Mouse (Mus musculus): ENCODE results near the gene Wdfy3. TPM values are rescaled to one million over a fixed set of nuclear protein-coding genes. Genes with fewer than 3 reads are reported as not detected.
"Not testable (repeated sequence)": the region's sequence is repeated elsewhere in the genome, so short reads cannot be mapped to it uniquely, and the experiment has no call there.

Wdfy3 gene
- 18.8 and 19.4 TPM in 2 replicates for polyA plus RNA-seq (2014; fragmentation: Nextera tagmentation; extraction: Ambion mirVana)

DNA sequence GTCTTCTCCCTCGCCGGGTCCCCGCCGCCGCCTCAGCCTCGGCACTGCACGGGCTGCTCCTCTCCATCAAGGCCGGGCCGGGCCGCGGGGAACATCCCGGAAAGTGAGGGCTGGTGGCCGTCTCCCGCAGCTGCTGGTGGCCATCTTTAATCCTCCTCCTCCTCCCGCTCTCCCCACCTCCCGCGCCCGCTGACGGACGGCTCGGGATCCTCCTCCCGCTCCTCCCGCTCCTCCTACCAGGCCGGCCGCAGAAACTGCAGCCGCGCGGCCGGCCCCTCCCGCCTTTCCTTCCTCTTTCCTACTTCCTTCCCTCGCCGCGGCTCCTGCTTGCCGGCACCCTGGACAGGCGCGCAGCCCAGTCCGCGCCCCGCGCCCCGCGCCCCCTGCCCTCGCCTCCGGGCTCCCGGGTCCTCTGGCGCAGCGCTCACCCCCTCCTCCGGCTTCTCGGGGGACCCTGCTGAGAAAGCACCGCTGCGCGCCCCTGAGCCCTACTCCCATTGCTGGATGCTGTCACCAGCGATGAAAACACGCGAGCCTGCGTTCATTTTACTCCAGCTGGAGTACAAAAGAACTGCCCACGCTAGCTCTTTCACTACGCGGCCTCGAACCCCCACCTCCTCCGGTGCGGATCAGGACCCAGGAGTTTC lies at the start of gene Wdfy3:
Gene Wdfy3, minus strand, starts transcription at position 155 of the 647 bp plus-strand sequence.
- peak within 1 kb of the TSS; percentile 97 for H3K9ac ChIP-seq (ENCODE audit: low read length)
- H3K27ac ChIP-seq (ENCODE audit: low read depth), result peak within 1 kb of the TSS; percentile 94
- peak within 1 kb of the TSS; percentile 82 for H3K4me3 ChIP-seq (ENCODE audit: low read depth, low read length)
- H3K4me1 ChIP-seq (replicated peaks; ENCODE audit: control insufficient read depth, insufficient read depth, low read length), result peaks cover 17% of the 10 kb centered on the region
- DNase-seq (ENCODE audit: low spot score), result peak; percentile 91
- peak; percentile 93 for ATAC-seq (replicated peaks; ENCODE audit: low FRiP score, low TSS enrichment, low read depth)
- no peaks in the 10 kb centered on the region for H3K9me3 ChIP-seq (ENCODE audit: control insufficient read depth, low read length)
- H3K36me3 ChIP-seq (ENCODE audit: control insufficient read depth, insufficient read depth, low read length), result peaks cover 4% of the 10 kb centered on the region
- peak within 1 kb of the TSS; percentile 67 for H3K4me2 ChIP-seq (ENCODE audit: low read length)
- H3K27me3 ChIP-seq (replicated peaks; ENCODE audit: control insufficient read depth, insufficient read depth, low read length), result no peaks in the 10 kb centered on the region
- under 1% methylated on average over 53 of the region's 62 CpGs for WGBS

DNA sequence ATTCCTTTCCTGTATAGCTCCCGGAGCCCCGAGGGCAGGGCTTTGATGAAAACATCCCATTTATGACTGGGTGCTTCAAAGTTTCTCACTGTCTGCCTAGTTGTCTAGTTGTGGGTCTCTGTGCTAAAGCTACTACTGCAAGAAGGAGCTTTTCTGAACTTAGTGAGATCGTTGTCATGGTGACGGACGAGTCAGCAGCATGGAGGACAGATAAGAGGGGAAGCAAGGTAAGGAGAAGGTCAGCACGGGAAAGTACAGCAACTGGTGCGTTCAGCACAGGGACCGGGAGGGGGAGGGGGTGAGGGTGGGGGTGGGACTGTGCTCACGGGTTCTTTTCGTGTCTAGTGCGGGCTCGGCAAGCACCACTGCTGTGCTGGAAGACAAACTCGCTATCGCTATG lies 43.3 kb upstream of the Wdfy3 start:
- Histone ChIP-seq H3K4me3 (ENCODE audit: low read depth, low read length) (no peak overlapping the region), H3K9me3 (ENCODE audit: control insufficient read depth, low read length) (no peaks in the 10 kb centered on the region), H3K36me3 (ENCODE audit: control insufficient read depth, insufficient read depth, low read length) (no peaks in the 10 kb centered on the region), H3K27me3 (replicated peaks; ENCODE audit: control insufficient read depth, insufficient read depth, low read length) (no peaks in the 10 kb centered on the region), H3K4me1 (replicated peaks; ENCODE audit: control insufficient read depth, insufficient read depth, low read length) (no peaks in the 10 kb centered on the region), H3K9ac (ENCODE audit: low read length) (no peak overlapping the region), H3K4me2 (ENCODE audit: low read length) (peak overlapping the region; percentile 11; the same call in 1 of the 2 replicates), H3K27ac (ENCODE audit: low read depth) (no peak overlapping the region)
- DNase-seq (ENCODE audit: low spot score), result no peak
- WGBS, result 45% methylated on average over 14 of the region's 14 CpGs
- no peak; the same call in 1 of the 2 replicates for ATAC-seq (replicated peaks; ENCODE audit: low FRiP score, low TSS enrichment, low read depth)

DNA sequence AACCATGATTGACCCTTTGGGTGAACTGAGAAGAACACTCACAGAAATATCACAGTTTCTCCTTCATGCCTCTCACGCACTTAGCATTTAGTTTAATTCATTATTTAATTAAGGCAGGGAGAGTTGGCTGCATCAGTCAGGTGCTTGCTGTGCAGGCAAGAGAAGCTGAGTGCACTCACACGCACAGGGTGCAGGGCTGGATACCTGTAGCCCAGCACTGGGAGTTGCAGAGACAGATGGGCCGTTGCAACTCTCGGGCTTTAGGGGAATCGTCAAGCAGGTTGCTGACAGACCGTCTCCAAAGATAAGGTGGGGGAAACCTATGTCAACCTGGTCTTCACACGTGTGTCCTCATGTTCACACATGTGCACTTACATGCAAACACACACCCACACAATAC lies 42.3 kb upstream of the Wdfy3 start:
- no peak overlapping the region for H3K27ac ChIP-seq (ENCODE audit: low read depth)
- H3K9me3 ChIP-seq (ENCODE audit: control insufficient read depth, low read length), result no peaks in the 10 kb centered on the region
- no peak overlapping the region for H3K4me2 ChIP-seq (ENCODE audit: low read length)
- H3K9ac ChIP-seq (ENCODE audit: low read length), result no peak overlapping the region
- H3K4me3 ChIP-seq (ENCODE audit: low read depth, low read length), result no peak overlapping the region
- H3K27me3 ChIP-seq (replicated peaks; ENCODE audit: control insufficient read depth, insufficient read depth, low read length), result no peaks in the 10 kb centered on the region
- WGBS, result 82% methylated on average over 7 of the region's 7 CpGs
- DNase-seq (ENCODE audit: low spot score), result no peak
- no peak for ATAC-seq (replicated peaks; ENCODE audit: low FRiP score, low TSS enrichment, low read depth)
- H3K4me1 ChIP-seq (replicated peaks; ENCODE audit: control insufficient read depth, insufficient read depth, low read length), result no peaks in the 10 kb centered on the region
- H3K36me3 ChIP-seq (ENCODE audit: control insufficient read depth, insufficient read depth, low read length), result no peaks in the 10 kb centered on the region

DNA sequence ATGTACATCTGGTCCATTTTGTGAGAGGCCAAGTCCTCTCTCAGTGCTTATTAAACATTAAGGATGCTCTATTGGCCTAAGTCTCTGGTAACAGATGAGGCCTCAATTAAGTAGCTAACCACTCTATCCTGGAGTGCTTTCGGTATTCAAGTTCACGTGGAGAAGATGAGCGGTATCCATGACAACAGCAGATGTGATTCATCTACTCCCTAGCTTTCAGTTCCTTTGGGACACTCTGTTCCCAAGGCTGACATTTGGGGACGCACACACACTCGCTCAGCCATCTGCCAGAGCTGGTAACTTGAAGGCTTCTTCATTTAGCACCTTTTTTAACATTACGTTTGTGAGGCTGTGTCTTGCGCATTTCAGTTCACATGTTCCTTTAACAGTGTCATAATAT lies 40.3 kb upstream of the Wdfy3 start:
- Histone ChIP-seq H3K4me1 (replicated peaks; ENCODE audit: control insufficient read depth, insufficient read depth, low read length) (no peaks in the 10 kb centered on the region), H3K36me3 (ENCODE audit: control insufficient read depth, insufficient read depth, low read length) (no peaks in the 10 kb centered on the region), H3K4me3 (ENCODE audit: low read depth, low read length) (no peak overlapping the region), H3K27ac (ENCODE audit: low read depth) (no peak overlapping the region), H3K9ac (ENCODE audit: low read length) (no peak overlapping the region), H3K4me2 (ENCODE audit: low read length) (no peak overlapping the region), H3K27me3 (replicated peaks; ENCODE audit: control insufficient read depth, insufficient read depth, low read length) (no peaks in the 10 kb centered on the region), H3K9me3 (ENCODE audit: control insufficient read depth, low read length) (no peaks in the 10 kb centered on the region)
- ATAC-seq (replicated peaks; ENCODE audit: low FRiP score, low TSS enrichment, low read depth) (no peak), DNase-seq (ENCODE audit: low spot score) (no peak)
- 82% methylated on average over 7 of the region's 7 CpGs for WGBS

DNA sequence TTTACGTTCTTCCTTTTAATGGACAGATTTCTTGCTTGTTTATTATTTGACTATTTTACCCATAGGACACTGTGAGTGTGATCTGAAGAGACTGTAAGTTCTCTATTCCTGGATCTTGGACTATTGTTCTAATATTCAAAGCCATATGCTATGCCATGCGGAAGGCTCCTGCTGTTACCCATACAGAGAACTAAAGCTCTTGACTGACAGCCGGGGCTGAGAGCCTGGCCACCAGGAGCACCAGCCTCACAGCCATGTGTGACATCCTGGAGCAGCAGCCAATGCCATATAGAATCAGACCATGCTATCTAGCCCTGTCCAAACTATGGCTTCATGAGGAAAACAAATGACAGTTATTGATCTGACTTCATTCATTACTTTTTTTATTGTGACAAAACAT lies 36.2 kb upstream of the Wdfy3 start:
- WGBS, result 80% methylated on average over 3 of the region's 3 CpGs
- Histone ChIP-seq H3K9ac (ENCODE audit: low read length) (no peak overlapping the region), H3K9me3 (ENCODE audit: control insufficient read depth, low read length) (no peaks in the 10 kb centered on the region), H3K27ac (ENCODE audit: low read depth) (no peak overlapping the region), H3K4me3 (ENCODE audit: low read depth, low read length) (no peak overlapping the region), H3K4me1 (replicated peaks; ENCODE audit: control insufficient read depth, insufficient read depth, low read length) (no peaks in the 10 kb centered on the region), H3K27me3 (replicated peaks; ENCODE audit: control insufficient read depth, insufficient read depth, low read length) (no peaks in the 10 kb centered on the region), H3K4me2 (ENCODE audit: low read length) (no peak overlapping the region), H3K36me3 (ENCODE audit: control insufficient read depth, insufficient read depth, low read length) (no peaks in the 10 kb centered on the region)
- no peak for ATAC-seq (replicated peaks; ENCODE audit: low FRiP score, low TSS enrichment, low read depth)
- no peak for DNase-seq (ENCODE audit: low spot score)

DNA sequence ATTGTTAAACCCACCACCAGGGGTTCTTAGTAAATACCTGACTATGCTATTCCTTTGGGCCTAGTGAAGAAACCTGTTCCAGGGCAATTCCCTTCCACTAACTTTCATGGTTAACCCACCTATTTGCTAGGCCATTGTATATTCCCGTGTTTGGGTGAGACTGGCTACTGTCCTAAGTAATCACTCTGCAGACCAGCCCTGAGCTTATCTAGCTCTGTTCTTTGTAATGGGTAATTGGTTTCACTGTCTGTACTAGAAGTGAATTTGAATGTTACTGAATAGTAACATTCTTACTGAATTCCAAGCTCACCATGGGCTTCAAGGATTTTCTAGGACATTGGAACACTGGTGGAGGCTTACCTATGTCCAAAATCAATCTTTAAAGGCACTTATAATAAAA lies 32.1 kb upstream of the Wdfy3 start:
- not testable (repeated sequence) for H3K27me3 ChIP-seq (replicated peaks; ENCODE audit: control insufficient read depth, insufficient read depth, low read length); H3K4me1 ChIP-seq (replicated peaks; ENCODE audit: control insufficient read depth, insufficient read depth, low read length); H3K4me3 ChIP-seq (ENCODE audit: low read depth, low read length); H3K9ac ChIP-seq (ENCODE audit: low read length); H3K9me3 ChIP-seq (ENCODE audit: control insufficient read depth, low read length); H3K27ac ChIP-seq (ENCODE audit: low read depth); ATAC-seq (replicated peaks; ENCODE audit: low FRiP score, low TSS enrichment, low read depth); DNase-seq (ENCODE audit: low spot score); H3K4me2 ChIP-seq (ENCODE audit: low read length); H3K36me3 ChIP-seq (ENCODE audit: control insufficient read depth, insufficient read depth, low read length)
- 84% methylated on average over 1 of the region's 1 CpGs for WGBS

DNA sequence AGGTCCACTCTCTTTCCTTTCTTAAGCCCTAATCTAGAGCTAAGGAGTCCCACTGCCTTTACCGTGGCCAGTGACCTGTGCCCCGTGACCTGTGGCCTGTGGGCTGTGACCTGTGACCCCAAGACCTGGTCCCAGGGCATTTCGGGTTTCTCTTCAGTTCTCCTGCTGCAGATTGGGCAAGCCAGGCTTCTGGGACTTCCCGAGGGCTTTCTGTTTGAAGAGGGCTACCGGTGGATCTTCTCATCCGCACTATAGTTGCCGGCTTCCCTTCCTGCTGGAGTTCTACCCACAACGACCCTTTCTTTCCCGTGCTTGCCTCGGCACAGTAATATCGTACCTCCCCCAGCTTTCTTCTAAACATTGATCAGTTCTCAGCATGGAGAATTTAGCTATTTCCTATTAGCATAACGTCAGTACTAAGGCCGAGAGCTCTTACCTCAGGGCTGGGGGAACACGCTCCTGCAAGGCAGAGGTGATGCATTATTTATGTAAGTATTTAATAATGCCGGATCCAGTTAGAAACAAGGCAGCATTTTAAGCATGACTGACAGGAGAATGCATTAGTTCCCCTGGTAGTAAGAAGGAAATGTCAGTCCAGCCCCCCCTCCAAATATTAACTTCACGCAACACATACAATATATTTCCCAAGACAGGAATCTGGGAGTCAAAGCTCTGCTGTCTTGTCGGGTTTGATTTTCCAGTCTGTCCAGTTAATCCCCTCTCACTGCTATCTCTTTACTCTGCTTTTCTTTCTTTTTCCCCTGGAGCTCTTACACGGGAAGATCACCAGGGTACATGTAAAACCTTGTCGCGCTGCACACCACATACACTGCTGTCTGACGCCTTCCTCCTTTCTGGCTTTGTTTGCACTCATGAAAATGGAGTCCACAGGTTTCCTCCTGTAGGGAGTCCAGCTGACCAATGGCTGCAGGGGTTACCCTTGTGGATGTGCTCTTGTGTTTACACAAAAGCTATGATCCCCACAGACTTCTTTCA lies 30.8 kb upstream of the Wdfy3 start:
- H3K4me3 ChIP-seq (ENCODE audit: low read depth, low read length), result no peak overlapping the region
- no peak for ATAC-seq (replicated peaks; ENCODE audit: low FRiP score, low TSS enrichment, low read depth)
- 61% methylated on average over 21 of the region's 21 CpGs for WGBS

DNA sequence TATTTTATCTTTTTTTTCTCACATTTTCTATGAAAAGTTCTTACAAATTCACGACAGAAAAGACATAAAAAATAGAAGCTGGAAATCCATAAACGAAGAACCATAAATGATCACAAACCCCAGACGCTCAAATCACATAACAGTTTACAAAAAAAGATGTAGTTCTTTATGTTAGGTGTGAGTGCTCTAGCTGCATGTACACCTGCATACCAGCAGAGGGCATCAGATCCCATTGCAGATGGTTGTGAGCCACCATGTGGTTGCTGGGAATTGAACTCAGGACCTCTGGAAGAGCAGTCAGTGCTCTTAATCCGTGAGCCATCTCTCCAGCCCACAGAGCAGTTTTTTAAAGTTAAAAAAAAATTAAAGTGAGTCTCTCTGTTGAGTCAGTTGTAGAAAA lies 25.9 kb upstream of the Wdfy3 start:
- Histone ChIP-seq H3K27me3 (replicated peaks; ENCODE audit: control insufficient read depth, insufficient read depth, low read length) (no peaks in the 10 kb centered on the region), H3K4me2 (ENCODE audit: low read length) (no peak overlapping the region), H3K27ac (ENCODE audit: low read depth) (no peak overlapping the region), H3K9ac (ENCODE audit: low read length) (no peak overlapping the region), H3K4me3 (ENCODE audit: low read depth, low read length) (no peak overlapping the region), H3K36me3 (ENCODE audit: control insufficient read depth, insufficient read depth, low read length) (no peaks in the 10 kb centered on the region), H3K9me3 (ENCODE audit: control insufficient read depth, low read length) (no peaks in the 10 kb centered on the region), H3K4me1 (replicated peaks; ENCODE audit: control insufficient read depth, insufficient read depth, low read length) (no peaks in the 10 kb centered on the region)
- DNase-seq (ENCODE audit: low spot score) (no peak), ATAC-seq (replicated peaks; ENCODE audit: low FRiP score, low TSS enrichment, low read depth) (no peak)
- WGBS, result 81% methylated on average over 4 of the region's 4 CpGs

More for the DNA sequence above, 30.8 kb upstream of the Wdfy3 start:
- Histone ChIP-seq H3K27ac (ENCODE audit: low read depth) (no peak overlapping the region), H3K27me3 (replicated peaks; ENCODE audit: control insufficient read depth, insufficient read depth, low read length) (no peaks in the 10 kb centered on the region), H3K36me3 (ENCODE audit: control insufficient read depth, insufficient read depth, low read length) (no peaks in the 10 kb centered on the region), H3K4me1 (replicated peaks; ENCODE audit: control insufficient read depth, insufficient read depth, low read length) (no peaks in the 10 kb centered on the region), H3K9ac (ENCODE audit: low read length) (no peak overlapping the region), H3K4me2 (ENCODE audit: low read length) (no peak overlapping the region), H3K9me3 (ENCODE audit: control insufficient read depth, low read length) (no peaks in the 10 kb centered on the region)
- no peak for DNase-seq (ENCODE audit: low spot score)
